Mouse (Mus musculus): Measurements from ENCODE around the gene Mia2. TPM values are rescaled to one million over a fixed set of nuclear protein-coding genes. Genes with fewer than 3 reads are reported as not detected.

Gene Mia2
- polyA plus RNA-seq, 1 experiment from 2014 or later, result 46.1 TPM

GRCm38 (mm10) chr12:59066448-59067077 is 29.0 kb upstream of the Mia2 start, which contains the start of gene Pnn:
Pnn (plus strand) TSS chr12:59066884.
- peak within 1 kb of the TSS; percentile 100 for H3K4me3 ChIP-seq (replicated peaks)
- no peaks in the 10 kb centered on the region for H3K9me3 ChIP-seq (replicated peaks)
- H3K36me3 ChIP-seq (replicated peaks), result peaks cover 36% of the 10 kb centered on the region
- H3K4me2 ChIP-seq, result peak within 1 kb of the TSS; percentile 78
- H3K4me1 ChIP-seq (replicated peaks), result peaks cover 27% of the 10 kb centered on the region
- H3K27me3 ChIP-seq, result no peaks in the 10 kb centered on the region
- H3K27ac ChIP-seq (replicated peaks), result peak within 1 kb of the TSS; percentile 84
- peak; percentile 99 for ATAC-seq (ENCODE audit: insufficient read depth)
- WGBS (ENCODE audit: insufficient replicate concordance), result under 1% methylated on average over 43 of the region's 43 CpGs
- peak within 1 kb of the TSS; percentile 97 for H3K9ac ChIP-seq

GRCm38 (mm10) chr12:59067095-59067494 is 28.5 kb upstream of the Mia2 start:
- peak; percentile 40 for ATAC-seq (ENCODE audit: insufficient read depth)

GRCm38 (mm10) chr12:59068791-59069190 is 26.8 kb upstream of the Mia2 start:
- Histone ChIP-seq H3K9ac (no peak overlapping the region), H3K4me3 (replicated peaks) (no peak overlapping the region), H3K4me2 (no peak overlapping the region), H3K27me3 (no peaks in the 10 kb centered on the region), H3K4me1 (replicated peaks) (peaks cover 22% of the 10 kb centered on the region), H3K36me3 (replicated peaks) (peaks cover 47% of the 10 kb centered on the region), H3K9me3 (replicated peaks) (no peaks in the 10 kb centered on the region), H3K27ac (replicated peaks) (no peak overlapping the region)
- ATAC-seq (ENCODE audit: insufficient read depth), result no peak
- WGBS (ENCODE audit: insufficient replicate concordance), result 85% methylated on average over 13 of the region's 13 CpGs

More at GRCm38 (mm10) chr12:59067095-59067494, 28.5 kb upstream of the Mia2 start:
- Histone ChIP-seq H3K4me1 (replicated peaks) (peaks cover 23% of the 10 kb centered on the region), H3K36me3 (replicated peaks) (peaks cover 41% of the 10 kb centered on the region), H3K27ac (replicated peaks) (peak overlapping the region; percentile 84), H3K9ac (peak overlapping the region; percentile 97), H3K4me2 (peak overlapping the region; percentile 78), H3K9me3 (replicated peaks) (no peaks in the 10 kb centered on the region), H3K27me3 (no peaks in the 10 kb centered on the region), H3K4me3 (replicated peaks) (peak overlapping the region; percentile 100)
- whole genome bisulfite sequencing (ENCODE audit: insufficient replicate concordance), result under 1% methylated on average over 41 of the region's 41 CpGs

GRCm38 (mm10) chr12:59072286-59072685 is 23.3 kb upstream of the Mia2 start:
- Histone ChIP-seq H3K27ac (replicated peaks) (no peak overlapping the region), H3K4me2 (no peak overlapping the region), H3K9me3 (replicated peaks) (no peaks in the 10 kb centered on the region), H3K4me1 (replicated peaks) (peaks cover 14% of the 10 kb centered on the region), H3K4me3 (replicated peaks) (no peak overlapping the region), H3K27me3 (no peaks in the 10 kb centered on the region), H3K9ac (no peak overlapping the region), H3K36me3 (replicated peaks) (peaks cover 56% of the 10 kb centered on the region)
- no peak for ATAC-seq (ENCODE audit: insufficient read depth)
- WGBS (ENCODE audit: insufficient replicate concordance), result 86% methylated on average over 11 of the region's 11 CpGs

GRCm38 (mm10) chr12:59074052-59074451 is 21.5 kb upstream of the Mia2 start:
- Histone ChIP-seq H3K9me3 (replicated peaks) (no peaks in the 10 kb centered on the region), H3K27ac (replicated peaks) (no peak overlapping the region), H3K27me3 (no peaks in the 10 kb centered on the region), H3K4me1 (replicated peaks) (no peaks in the 10 kb centered on the region), H3K9ac (no peak overlapping the region), H3K4me3 (replicated peaks) (no peak overlapping the region), H3K36me3 (replicated peaks) (peaks cover 45% of the 10 kb centered on the region), H3K4me2 (no peak overlapping the region)
- ATAC-seq (ENCODE audit: insufficient read depth), result no peak
- 80% methylated on average over 3 of the region's 3 CpGs for WGBS (ENCODE audit: insufficient replicate concordance)

GRCm38 (mm10) chr12:59076996-59077395 is 18.6 kb upstream of the Mia2 start:
- H3K4me2 ChIP-seq, result no peak overlapping the region
- H3K4me1 ChIP-seq (replicated peaks), result no peaks in the 10 kb centered on the region
- H3K27me3 ChIP-seq, result no peaks in the 10 kb centered on the region
- no peak overlapping the region for H3K4me3 ChIP-seq (replicated peaks)
- no peaks in the 10 kb centered on the region for H3K9me3 ChIP-seq (replicated peaks)
- no peak for ATAC-seq (ENCODE audit: insufficient read depth)
- WGBS (ENCODE audit: insufficient replicate concordance), result 69% methylated on average over 3 of the region's 3 CpGs
- H3K36me3 ChIP-seq (replicated peaks), result peaks cover 16% of the 10 kb centered on the region
- no peak overlapping the region for H3K9ac ChIP-seq
- H3K27ac ChIP-seq (replicated peaks), result no peak overlapping the region

- Histone ChIP-seq H3K4me3 (replicated peaks) (no peak overlapping the region), H3K9me3 (replicated peaks) (no peaks in the 10 kb centered on the region), H3K27ac (replicated peaks) (no peak overlapping the region), H3K27me3 (no peaks in the 10 kb centered on the region), H3K9ac (no peak overlapping the region), H3K4me2 (no peak overlapping the region), H3K4me1 (replicated peaks) (no peaks in the 10 kb centered on the region), H3K36me3 (replicated peaks) (peaks cover 8% of the 10 kb centered on the region)
- WGBS (ENCODE audit: insufficient replicate concordance), result 85% methylated on average over 3 of the region's 3 CpGs
- ATAC-seq (ENCODE audit: insufficient read depth), result no peak
These were observed 17.7 kb upstream of the Mia2 start for GRCm38 (mm10) chr12:59077883-59078282.

- no peak for ATAC-seq (ENCODE audit: insufficient read depth)
- H3K9me3 ChIP-seq (replicated peaks), result no peaks in the 10 kb centered on the region
- H3K4me1 ChIP-seq (replicated peaks), result no peaks in the 10 kb centered on the region
- WGBS (ENCODE audit: insufficient replicate concordance), result 63% methylated on average over 4 of the region's 4 CpGs
- H3K27me3 ChIP-seq, result no peaks in the 10 kb centered on the region
- no peaks in the 10 kb centered on the region for H3K36me3 ChIP-seq (replicated peaks)
- H3K4me2 ChIP-seq, result no peak overlapping the region
- H3K4me3 ChIP-seq (replicated peaks), result no peak overlapping the region
- H3K27ac ChIP-seq (replicated peaks), result no peak overlapping the region
- H3K9ac ChIP-seq, result no peak overlapping the region
These were observed 15.1 kb upstream of the Mia2 start for GRCm38 (mm10) chr12:59080461-59080860.

GRCm38 (mm10) chr12:59084446-59084845 is 11.2 kb upstream of the Mia2 start:
- Histone ChIP-seq H3K9ac (no peak overlapping the region), H3K36me3 (replicated peaks) (no peaks in the 10 kb centered on the region), H3K9me3 (replicated peaks) (no peaks in the 10 kb centered on the region), H3K27me3 (no peaks in the 10 kb centered on the region), H3K4me3 (replicated peaks) (no peak overlapping the region), H3K4me2 (no peak overlapping the region), H3K27ac (replicated peaks) (no peak overlapping the region), H3K4me1 (replicated peaks) (no peaks in the 10 kb centered on the region)
- WGBS (ENCODE audit: insufficient replicate concordance), result 58% methylated on average over 5 of the region's 5 CpGs
- no peak for ATAC-seq (ENCODE audit: insufficient read depth)

- Histone ChIP-seq H3K4me1 (replicated peaks) (no peaks in the 10 kb centered on the region), H3K4me2 (no peak overlapping the region), H3K36me3 (replicated peaks) (no peaks in the 10 kb centered on the region), H3K27me3 (no peaks in the 10 kb centered on the region), H3K9ac (no peak overlapping the region), H3K4me3 (replicated peaks) (no peak overlapping the region), H3K27ac (replicated peaks) (no peak overlapping the region), H3K9me3 (replicated peaks) (no peaks in the 10 kb centered on the region)
- WGBS (ENCODE audit: insufficient replicate concordance), result 57% methylated on average over 5 of the region's 5 CpGs
- no peak for ATAC-seq (ENCODE audit: insufficient read depth)
These were observed 9.4 kb upstream of the Mia2 start for GRCm38 (mm10) chr12:59086171-59086570.

GRCm38 (mm10) chr12:59093543-59093942 is 2.1 kb upstream of the Mia2 start:
- no peak overlapping the region for H3K27ac ChIP-seq (replicated peaks)
- H3K4me3 ChIP-seq (replicated peaks), result no peak overlapping the region
- no peaks in the 10 kb centered on the region for H3K4me1 ChIP-seq (replicated peaks)
- WGBS (ENCODE audit: insufficient replicate concordance), result 27% methylated on average over 2 of the region's 2 CpGs
- H3K36me3 ChIP-seq (replicated peaks), result no peaks in the 10 kb centered on the region
- no peaks in the 10 kb centered on the region for H3K27me3 ChIP-seq
- no peak overlapping the region for H3K4me2 ChIP-seq
- no peaks in the 10 kb centered on the region for H3K9me3 ChIP-seq (replicated peaks)
- no peak for ATAC-seq (ENCODE audit: insufficient read depth)
- no peak overlapping the region for H3K9ac ChIP-seq

GRCm38 (mm10) chr12:59104771-59105170 is 9.2 kb downstream of the Mia2 start:
- H3K27me3 ChIP-seq, result no peaks in the 10 kb centered on the region
- 0 out of 2 replicates have a peak, but pooled peaks cover 3% of the 10 kb centered on the region for H3K36me3 ChIP-seq (replicated peaks)
- H3K9ac ChIP-seq, result no peak overlapping the region
- no peak overlapping the region for H3K27ac ChIP-seq (replicated peaks)
- H3K4me3 ChIP-seq (replicated peaks), result no peak overlapping the region
- no peaks in the 10 kb centered on the region for H3K9me3 ChIP-seq (replicated peaks)
- H3K4me1 ChIP-seq (replicated peaks), result no peaks in the 10 kb centered on the region
- H3K4me2 ChIP-seq, result no peak overlapping the region
- no peak for ATAC-seq (ENCODE audit: insufficient read depth)
- 53% methylated on average over 5 of the region's 5 CpGs for WGBS (ENCODE audit: insufficient replicate concordance)
